Mouse (Mus musculus) activated CD4-positive, CD25-positive, alpha-beta regulatory T cell (primary cell): ENCODE data around the gene Dapk1. TPM values are rescaled to one million over a fixed set of nuclear protein-coding genes. Genes with fewer than 3 reads are reported as not detected.

ENCODE experiments used
- polyA plus RNA-seq, 2 experiments: library from polyadenylated mRNA; unstranded; fragments of 100-300 nt; shearing (Covaris generic); gene quantifications; one replicate each; pipeline ENCODE4 v1.2.1; 2017

Dapk1 gene
- polyA plus RNA-seq: 1 to 10 TPM in 1 of 2 experiments, under 1 TPM in 1; 0.37 to 3.6 TPM

GRCm38 (mm10) chr13:60601436-60602415 is at the start of gene Dapk1:
Dapk1 (plus strand) TSS chr13:60601947.

GRCm38 (mm10) chr13:60786264-60786663 is 184.5 kb downstream of the Dapk1 start, which contains the start of gene BC051665:
BC051665 (minus strand) TSS chr13:60786364.

GRCm38 (mm10) chr13:60802749-60803148 is 201.0 kb downstream of the Dapk1 start, which contains the start of gene Ctsll3:
Ctsll3 (minus strand) TSS chr13:60802849.

Other genes with a start within 250 kb of the Dapk1 start
- gene BC051665, start 184.4 kb downstream of the Dapk1 start, polyA plus RNA-seq: under 1 TPM in 1 of 2 experiments, not detected in 1; 0.12 TPM
- not detected for gene Ctsll3, start 200.9 kb downstream of the Dapk1 start, polyA plus RNA-seq